In the genomic region with DNA sequence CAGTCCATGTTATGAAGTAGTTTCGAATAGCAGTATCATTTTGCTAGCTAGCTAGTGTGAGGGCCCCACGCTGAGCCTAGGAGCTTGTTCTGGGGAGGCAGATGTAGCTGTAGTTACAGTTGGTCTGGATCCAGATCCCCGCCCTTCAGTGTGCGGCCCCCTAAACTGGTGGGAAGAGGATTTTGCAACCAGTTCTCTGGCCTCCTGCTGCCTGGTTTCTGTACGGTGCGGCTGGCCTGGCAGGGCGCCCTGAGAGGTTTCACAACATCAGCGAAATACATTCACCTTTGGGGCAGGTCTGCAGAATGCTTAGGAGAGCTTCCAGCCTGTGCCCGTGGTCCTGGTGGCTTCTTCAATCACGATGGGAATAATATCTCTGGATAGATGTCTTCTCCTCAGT, we compare ENCODE assay signal across 11 mouse cellular contexts. TPM values are rescaled to one million over a fixed set of nuclear protein-coding genes. Genes with fewer than 3 reads are reported as not detected.
A peak's percentile ranks its signal among the peaks of the same experiment; 100 is the strongest.
DNase-seq lines count a peak whose midpoint lies in the region; ATAC-seq and TF ChIP-seq lines count a peak whose summit lies in the region.
"Had no signal": no experiment of that assay in that cellular context is flagged by ENCODE, and none has a peak within 500 bp of the region (broad histone marks: within the 10 kb centered on the region; RNA-seq: fewer than 3 reads in every experiment).

No protein-coding gene starts in this region.

- H3K4me3 ChIP-seq in midbrain, embryonic 15.5 days, result peak overlapping the region; percentile 84; the same call in 1 of the 2 replicates
- H3K4me3 ChIP-seq in midbrain, embryonic 11.5 days (ENCODE audit: low read depth, low read length), result no peak overlapping the region
- H3K4me3 ChIP-seq in liver, embryonic 14.5 days (ENCODE audit: insufficient read depth in 1 of 2, low read depth in 2 of 2, low read length in 2 of 2), result peak overlapping the region; percentile 32 to 37
- H3K4me3 ChIP-seq in stomach, postnatal 0 days (ENCODE audit: low read depth, low read length), result no peak overlapping the region

- no peaks in the 10 kb centered on the region for H3K27me3 ChIP-seq in midbrain, embryonic 15.5 days (replicated peaks)
- H3K27me3 ChIP-seq in midbrain, embryonic 11.5 days (ENCODE audit: control insufficient read depth, insufficient read depth, low read length), result no peaks in the 10 kb centered on the region
- H3K27me3 ChIP-seq in liver, embryonic 14.5 days (ENCODE audit: control insufficient read depth, insufficient read depth, low read length), result no peaks in the 10 kb centered on the region
- no peaks in the 10 kb centered on the region for H3K27me3 ChIP-seq in stomach, postnatal 0 days (ENCODE audit: control insufficient read depth, insufficient read depth, low read length)

- 83% methylated on average over 10 of the region's 10 CpGs for WGBS in midbrain, embryonic 15.5 days
- 85% methylated on average over 10 of the region's 10 CpGs for WGBS in midbrain, embryonic 11.5 days
- 64% methylated on average over 10 of the region's 10 CpGs for whole genome bisulfite sequencing in liver, embryonic 14.5 days (ENCODE audit: insufficient replicate concordance)
- 46% methylated on average over 10 of the region's 10 CpGs for WGBS in stomach, postnatal 0 days

- DNase-seq in adrenal gland, adult 8-10 months, result peak; percentile 56
- DNase-seq in adrenal gland, adult 18-20 months (ENCODE audit: low spot score in 2 of 2), result no peak
- no peak for DNase-seq in midbrain, embryonic 11.5 days (ENCODE audit: low spot score, missing footprints)
- peak in 1 of 3 experiments; percentile 27 for DNase-seq in liver, embryonic 14.5 days (ENCODE audit: low read depth in 3 of 3, low spot score in 3 of 3)
- peak; percentile 50 for DNase-seq in stomach, postnatal 0 days (ENCODE audit: low spot score)
- no peak for DNase-seq in ovary, postnatal 36 days (ENCODE audit: low spot score)
- DNase-seq in left cerebral cortex, adult 9 months (ENCODE audit: low spot score in 2 of 2), result no peak

- no peak for ATAC-seq in midbrain, embryonic 15.5 days (replicated peaks)
- no peak for ATAC-seq in midbrain, embryonic 11.5 days (ENCODE audit: low FRiP score)
- no peak for ATAC-seq in liver, embryonic 14.5 days (ENCODE audit: insufficient read depth)
- ATAC-seq in stomach, postnatal 0 days (ENCODE audit: low FRiP score, low TSS enrichment), result no peak

- no peak overlapping the region for H3K27ac ChIP-seq in midbrain, embryonic 15.5 days
- no peak overlapping the region for H3K27ac ChIP-seq in midbrain, embryonic 11.5 days (ENCODE audit: low read depth, low read length)
- no peak overlapping the region for H3K27ac ChIP-seq in liver, embryonic 14.5 days
- H3K27ac ChIP-seq in stomach, postnatal 0 days (replicated peaks), result no peak overlapping the region; the same call in 1 of the 2 replicates

- no peaks in the 10 kb centered on the region for H3K9me3 ChIP-seq in midbrain, embryonic 15.5 days
- H3K9me3 ChIP-seq in midbrain, embryonic 11.5 days (ENCODE audit: control insufficient read depth, low read length), result no peaks in the 10 kb centered on the region
- no peaks in the 10 kb centered on the region for H3K9me3 ChIP-seq in liver, embryonic 14.5 days (ENCODE audit: control insufficient read depth, low read length)
- no peaks in the 10 kb centered on the region for H3K9me3 ChIP-seq in stomach, postnatal 0 days (ENCODE audit: control insufficient read depth, low read length)

- H3K4me1 ChIP-seq in midbrain, embryonic 15.5 days, result peaks cover 25% of the 10 kb centered on the region
- H3K4me1 ChIP-seq in midbrain, embryonic 11.5 days (ENCODE audit: control insufficient read depth, insufficient read depth, low read length), result peaks cover 11% of the 10 kb centered on the region
- peaks cover 2 to 11% of the 10 kb centered on the region in 2 experiments; a peak in 3 of 4 replicates for H3K4me1 ChIP-seq in liver, embryonic 14.5 days (replicated peaks; ENCODE audit: control insufficient read depth in 2 of 2, insufficient read depth in 2 of 2, low read length in 1 of 2)
- H3K4me1 ChIP-seq in stomach, postnatal 0 days (replicated peaks; ENCODE audit: control insufficient read depth, insufficient read depth), result 0 out of 2 replicates have a peak, but pooled peaks cover 2% of the 10 kb centered on the region

- TF ChIP-seq CTCF in liver, embryonic 14.5 days (IDR thresholded peaks at IDR 0.05; ENCODE audit: low read depth), result no peak
- no peak for TF ChIP-seq CTCF in stomach, postnatal 0 days (IDR thresholded peaks at IDR 0.05; ENCODE audit: low read depth)

- H3K4me2 ChIP-seq in midbrain, embryonic 15.5 days, result peak overlapping the region; percentile 83; the same call in 1 of the 2 replicates
- no peak overlapping the region for H3K4me2 ChIP-seq in midbrain, embryonic 11.5 days
- H3K4me2 ChIP-seq in liver, embryonic 14.5 days (ENCODE audit: low read depth), result peak overlapping the region; percentile 96
- peak overlapping the region; percentile 98; the same call in 1 of the 2 replicates for H3K4me2 ChIP-seq in stomach, postnatal 0 days (replicated peaks; ENCODE audit: low read depth)

- TF ChIP-seq EP300 in liver, embryonic 14.5 days (IDR thresholded peaks at IDR 0.05; ENCODE audit: low read depth), result no peak
- TF ChIP-seq EP300 in stomach, postnatal 0 days (optimal IDR thresholded peaks at IDR 0.05), result no peak

- H3K9ac ChIP-seq in midbrain, embryonic 15.5 days, result no peak overlapping the region
- no peak overlapping the region for H3K9ac ChIP-seq in midbrain, embryonic 11.5 days (ENCODE audit: low read length)
- H3K9ac ChIP-seq in liver, embryonic 14.5 days (replicated peaks), result no peak overlapping the region
- peak overlapping the region; percentile 27; the same call in 1 of the 2 replicates for H3K9ac ChIP-seq in stomach, postnatal 0 days (ENCODE audit: low read length)

- no peaks in the 10 kb centered on the region for H3K36me3 ChIP-seq in midbrain, embryonic 15.5 days (replicated peaks)
- H3K36me3 ChIP-seq in midbrain, embryonic 11.5 days (ENCODE audit: control insufficient read depth, insufficient read depth, low read length), result no peaks in the 10 kb centered on the region
- H3K36me3 ChIP-seq in liver, embryonic 14.5 days (replicated peaks; ENCODE audit: control insufficient read depth, insufficient read depth, low read depth), result no peaks in the 10 kb centered on the region
- H3K36me3 ChIP-seq in stomach, postnatal 0 days (ENCODE audit: control insufficient read depth, insufficient read depth, low read length), result no peaks in the 10 kb centered on the region

RNA-seq across cellular contexts. Expression of gene Aldh4a1, which starts 2.0 kb away (rescaled TPM):
- total RNA-seq in adrenal gland, adult 8-10 months (2022), result 100 to 1,000 TPM in 2 of 4 experiments, 10 to 100 TPM in 2; 62.6 to 149 (median 97.9) TPM
- total RNA-seq in adrenal gland, adult 18-20 months (2021), result 100 to 1,000 TPM in 1 of 2 experiments, 10 to 100 TPM in 1; 65.2 to 141 TPM
- 27.1 and 32.0 TPM in 2 replicates for polyA plus RNA-seq in midbrain, embryonic 15.5 days (2015; fragmentation: Nextera tagmentation; extraction: Ambion mirVana)
- polyA plus RNA-seq in midbrain, embryonic 11.5 days (2014; fragmentation: Nextera tagmentation; extraction: Ambion mirVana), result 9.9 and 11.2 TPM in 2 replicates
- polyA plus RNA-seq in liver, embryonic 14.5 days (2012; rRNA removed), result 31.1 and 31.6 TPM in 2 replicates
- polyA plus RNA-seq in liver, embryonic 14.5 days (2014; fragmentation: Nextera tagmentation; extraction: Ambion mirVana), result 29.9 and 37.1 TPM in 2 replicates
- 12.9 and 14.7 TPM in 2 replicates for polyA plus RNA-seq in stomach, postnatal 0 days (2015; fragmentation: Nextera tagmentation; extraction: Ambion mirVana)

RNA-seq across cellular contexts. Expression of gene Gm21969, which starts 21.7 kb away (rescaled TPM):
- total RNA-seq in adrenal gland, adult 8-10 months (2022), result under 1 TPM in 2 of 4 experiments, not detected in 2; 0.09 to 0.25 TPM
- total RNA-seq in adrenal gland, adult 18-20 months (2021), result not detected
- not detected in 2 replicates for polyA plus RNA-seq in midbrain, embryonic 15.5 days (2015; fragmentation: Nextera tagmentation; extraction: Ambion mirVana)
- polyA plus RNA-seq in midbrain, embryonic 11.5 days (2014; fragmentation: Nextera tagmentation; extraction: Ambion mirVana), result not detected in 2 replicates
- not detected in 2 replicates for polyA plus RNA-seq in liver, embryonic 14.5 days (2012; rRNA removed)
- polyA plus RNA-seq in liver, embryonic 14.5 days (2014; fragmentation: Nextera tagmentation; extraction: Ambion mirVana), result not detected in 2 replicates
- not detected in 2 replicates for polyA plus RNA-seq in stomach, postnatal 0 days (2015; fragmentation: Nextera tagmentation; extraction: Ambion mirVana)
- total RNA-seq: heart, adult 8-10 months had no signal
- polyA plus RNA-seq: brain, embryonic 14.5 days; neural tube, embryonic 11.5 days had no signal

RNA-seq across cellular contexts. Expression of gene Tas1r2, which starts 28.6 kb away (rescaled TPM):
- total RNA-seq in adrenal gland, adult 8-10 months (2022), result not detected
- not detected for total RNA-seq in adrenal gland, adult 18-20 months (2021)
- not detected in 2 replicates for polyA plus RNA-seq in midbrain, embryonic 15.5 days (2015; fragmentation: Nextera tagmentation; extraction: Ambion mirVana)
- polyA plus RNA-seq in midbrain, embryonic 11.5 days (2014; fragmentation: Nextera tagmentation; extraction: Ambion mirVana), result not detected in 2 replicates
- 0.01 TPM in 1 of 2 replicates, not detected in the other for polyA plus RNA-seq in liver, embryonic 14.5 days (2012; rRNA removed)
- not detected in 2 replicates for polyA plus RNA-seq in liver, embryonic 14.5 days (2014; fragmentation: Nextera tagmentation; extraction: Ambion mirVana)
- not detected in 2 replicates for polyA plus RNA-seq in stomach, postnatal 0 days (2015; fragmentation: Nextera tagmentation; extraction: Ambion mirVana)
- total RNA-seq: heart, adult 8-10 months had no signal
- polyA plus RNA-seq: neural tube, embryonic 11.5 days had no signal

Comparison
In these comparisons a context has a peak if more than half of its experiments do, and no peak if none do; other contexts are left out.
1. DNase-seq: peak in adrenal gland, adult 8-10 months (single experiment) and stomach, postnatal 0 days (single experiment); none in adrenal gland, adult 18-20 months (0 of 2), midbrain, embryonic 11.5 days (single experiment), ovary, postnatal 36 days (single experiment) and left cerebral cortex, adult 9 months (0 of 2).
2. H3K4me3 ChIP-seq: peak in midbrain, embryonic 15.5 days (single experiment) and liver, embryonic 14.5 days (2 of 2); none in midbrain, embryonic 11.5 days (single experiment) and stomach, postnatal 0 days (single experiment).